Mouse (Mus musculus): ENCODE results near the gene BC049715.
A peak's percentile ranks its signal among the peaks of the same experiment; 100 is the strongest.
"Not testable (repeated sequence)": the region's sequence is repeated elsewhere in the genome, so short reads cannot be mapped to it uniquely, and the experiment has no call there.

BC049715 gene

DNA sequence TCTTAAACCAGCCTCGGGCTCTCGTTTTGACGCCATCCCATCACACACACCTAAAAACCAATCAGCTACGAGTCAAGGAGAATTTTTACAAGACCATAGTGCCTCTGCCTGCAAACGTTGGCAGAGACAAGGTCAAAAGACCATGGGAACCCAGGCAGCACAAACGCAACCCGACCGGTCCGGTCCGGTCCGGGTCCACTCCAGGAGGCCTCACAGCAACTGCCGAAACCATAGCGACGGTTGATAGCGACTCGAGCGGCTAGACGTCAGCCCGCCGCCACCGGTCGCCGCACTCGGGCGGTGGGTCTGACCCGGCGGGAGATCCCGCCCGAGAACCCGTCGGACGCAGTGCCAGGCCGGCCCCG is at the start of gene BC049715:
TSS of gene BC049715 (plus strand) at position 111 of the 365 bp plus-strand sequence.
- DNase-seq (ENCODE audit: low read depth, low spot score), result no peak

DNA sequence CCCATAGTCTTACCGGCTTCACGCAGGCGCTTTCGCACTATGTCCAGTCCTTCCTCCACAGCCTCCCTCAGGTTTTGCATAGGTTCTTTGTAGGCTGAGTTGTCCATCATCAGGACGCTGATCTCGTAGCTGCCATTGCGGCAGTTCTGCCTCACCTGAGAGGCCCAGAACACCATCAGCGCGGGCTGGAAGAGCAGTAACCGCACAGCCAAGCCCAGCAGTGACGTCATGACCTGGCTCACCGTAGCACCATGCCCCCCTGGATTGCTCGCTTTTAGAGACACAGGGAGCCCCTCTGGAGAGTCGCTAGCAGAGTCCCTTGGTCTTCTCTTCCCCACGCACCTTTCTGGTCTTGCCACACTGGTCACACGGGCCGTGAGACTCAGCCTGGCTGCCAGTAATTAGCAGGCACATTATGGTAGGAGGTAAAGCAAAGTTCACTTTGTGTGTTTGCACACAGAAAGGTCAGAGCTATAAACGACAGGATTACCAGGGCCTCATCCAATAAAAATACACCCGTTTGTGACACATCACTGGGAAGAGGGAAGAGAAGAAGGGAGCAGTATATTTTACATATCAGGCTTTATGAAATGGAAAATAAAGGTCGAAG is 45.9 kb upstream of the BC049715 start, which contains the start of gene Gucy2c:
TSS of gene Gucy2c (minus strand) at position 389 of the 610 bp plus-strand sequence.
- no peak for DNase-seq (ENCODE audit: low read depth, low spot score)

DNA sequence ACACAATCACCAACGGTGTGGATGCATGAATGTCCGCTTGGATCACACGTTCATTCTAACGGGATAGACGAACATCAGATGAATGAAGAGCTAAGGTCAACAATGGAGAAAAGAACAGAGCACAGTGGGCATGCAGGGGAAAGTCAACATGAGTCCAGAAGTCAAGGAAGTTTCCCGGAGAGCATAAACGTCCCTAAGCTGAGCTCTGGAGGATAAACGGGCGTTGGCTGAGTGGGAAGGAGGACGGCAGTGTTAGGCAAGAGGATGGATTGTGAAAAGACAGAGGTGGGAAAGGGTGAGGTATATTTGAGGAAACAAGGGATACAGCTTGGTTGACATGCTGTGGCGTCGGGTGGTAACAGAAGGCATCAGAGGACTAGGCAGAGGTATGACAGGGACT is 45.3 kb upstream of the BC049715 start:
- no peak for DNase-seq (ENCODE audit: low read depth, low spot score)

DNA sequence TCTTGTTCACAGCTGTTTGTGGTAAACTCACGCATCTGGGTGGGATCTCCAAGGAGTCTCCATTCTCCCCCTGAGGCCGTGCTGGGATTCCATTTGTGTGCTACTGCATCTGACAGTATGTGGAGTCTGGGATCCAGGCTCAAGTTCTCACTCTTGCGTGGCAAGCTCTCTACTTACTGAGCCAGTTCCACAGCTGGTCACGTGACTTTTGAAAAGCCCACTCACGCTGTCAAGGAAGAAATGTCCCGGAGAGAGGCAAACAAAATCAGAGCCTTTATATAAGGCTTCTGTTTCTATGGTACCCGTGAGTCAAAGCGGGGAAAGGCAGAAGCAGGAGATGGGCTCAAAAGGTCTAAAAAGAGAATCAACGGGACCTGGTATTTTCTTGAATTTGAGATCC is 44.7 kb upstream of the BC049715 start:
- DNase-seq (ENCODE audit: low read depth, low spot score), result no peak

DNA sequence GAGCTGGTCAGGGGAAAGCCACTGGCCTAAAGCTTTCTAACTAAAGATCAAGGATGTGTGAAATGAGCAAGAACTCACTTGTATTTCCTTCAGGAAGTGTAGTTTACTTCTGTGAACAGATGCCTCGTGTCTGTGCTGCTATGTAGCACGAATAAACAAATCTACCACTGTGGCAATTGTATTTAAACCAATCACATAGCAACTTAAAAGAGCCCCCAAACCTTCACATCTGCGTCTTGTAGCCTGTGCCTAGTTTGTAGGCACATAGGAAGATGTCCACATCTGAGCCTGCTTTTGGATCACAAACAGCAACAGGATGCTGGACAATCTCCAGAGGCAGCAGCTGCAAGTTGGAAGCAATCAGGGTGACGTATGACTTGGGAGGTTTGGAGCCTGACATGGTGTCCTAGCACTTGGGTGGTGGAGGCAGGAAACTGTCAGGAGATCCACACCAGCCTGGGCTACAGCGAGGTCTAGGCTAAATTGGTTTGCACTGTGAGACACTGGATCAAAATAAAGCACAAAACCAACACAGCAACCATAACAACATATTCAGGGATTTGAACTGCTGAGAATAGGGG is 37.9 kb upstream of the BC049715 start:
- peak; percentile 66 for DNase-seq (ENCODE audit: low read depth, low spot score)

DNA sequence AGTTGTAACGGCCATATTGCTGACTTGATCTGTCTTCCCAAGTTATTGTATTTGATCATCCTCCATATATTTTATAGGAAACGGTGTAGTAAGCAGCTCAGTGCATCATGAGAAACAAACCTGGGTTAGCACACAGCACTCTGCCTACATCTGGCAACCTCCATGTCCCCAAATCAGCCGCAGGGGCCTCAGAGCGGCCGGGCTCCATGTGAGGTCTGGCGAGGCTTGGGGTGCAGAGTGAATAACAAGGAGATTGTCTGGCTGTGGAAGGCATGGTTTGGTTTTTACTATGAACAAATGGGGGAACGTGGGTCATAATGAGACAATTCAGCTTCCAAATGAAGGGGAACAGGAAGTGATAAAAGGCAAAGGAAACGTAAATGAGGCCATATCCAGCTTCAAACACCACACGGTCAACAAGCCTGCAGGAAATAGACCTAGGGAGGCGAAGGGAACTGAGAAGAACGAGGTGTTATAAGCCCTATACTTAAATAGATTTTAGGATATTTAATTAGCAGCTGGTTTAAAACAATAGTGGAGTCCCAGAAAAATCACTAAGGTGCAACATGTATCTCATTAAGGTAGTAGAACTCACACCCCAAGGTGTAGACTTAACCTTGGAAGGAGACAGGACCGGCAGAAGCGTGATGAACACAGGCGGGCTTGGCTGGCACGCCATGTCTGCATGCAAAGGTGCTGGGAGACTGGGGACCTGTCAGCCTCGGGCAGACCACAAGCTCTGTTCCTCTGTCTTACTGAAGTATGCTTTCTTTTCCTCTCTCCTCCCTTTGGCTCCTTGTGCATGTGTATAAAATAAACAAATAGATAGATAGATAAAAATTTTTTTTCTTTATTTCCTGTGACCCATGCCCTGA is 34.3 kb upstream of the BC049715 start:
- DNase-seq (ENCODE audit: low read depth, low spot score), result no peak

DNA sequence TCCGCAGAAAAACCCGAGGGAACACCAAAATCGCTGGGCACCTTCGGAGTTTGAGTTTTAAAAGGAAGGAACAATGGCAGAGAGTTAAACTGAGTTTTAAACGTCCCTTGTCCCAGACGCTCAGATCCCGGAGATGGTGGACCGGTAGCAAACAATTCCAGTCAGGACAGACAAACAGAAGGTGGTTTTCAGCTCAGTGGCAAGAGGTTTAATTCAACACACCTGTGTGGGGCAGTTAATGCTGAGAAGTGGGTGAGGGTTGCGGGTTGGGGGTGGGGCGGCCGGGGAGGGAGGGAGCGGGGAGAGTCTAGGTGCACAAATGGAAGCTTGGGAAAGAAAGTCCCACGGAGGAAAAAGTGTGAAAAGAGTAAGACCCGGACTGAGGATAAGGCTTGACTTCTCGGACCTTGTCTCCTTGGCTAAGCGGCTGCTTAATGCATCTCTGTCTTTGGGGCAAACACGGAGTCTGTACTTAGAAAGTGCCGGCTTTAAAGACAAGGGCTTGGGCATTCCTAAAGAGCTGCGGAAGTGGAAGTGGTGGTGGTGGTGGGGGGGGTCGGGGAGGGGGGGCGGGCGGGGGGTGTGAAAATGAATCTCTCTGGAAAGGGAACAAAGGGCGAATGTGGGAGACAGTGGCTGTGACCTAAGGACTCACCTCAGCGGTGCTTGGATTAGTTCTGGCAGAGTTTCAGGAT is 33.4 kb upstream of the BC049715 start:
- DNase-seq (ENCODE audit: low read depth, low spot score), result no peak

DNA sequence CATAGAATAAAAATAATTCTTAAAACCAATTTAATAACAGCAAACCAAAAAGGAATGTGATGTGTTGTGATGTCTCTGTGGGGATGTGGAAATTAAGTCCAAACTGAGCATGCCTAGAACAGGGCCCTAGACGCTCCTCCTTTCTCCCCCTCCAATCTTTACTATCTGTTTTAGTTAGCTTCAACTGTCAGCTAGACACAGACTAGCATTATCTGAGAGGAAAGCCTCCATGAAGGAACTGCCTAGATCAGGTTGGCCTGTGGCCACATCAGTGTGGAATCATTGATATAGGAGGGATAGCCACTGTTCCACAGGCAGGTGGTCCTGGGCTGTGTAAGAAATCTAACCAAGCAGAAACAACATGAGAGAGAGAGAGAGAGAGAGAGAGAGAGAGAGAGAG is 32.3 kb upstream of the BC049715 start:
- no peak for DNase-seq (ENCODE audit: low read depth, low spot score)

DNA sequence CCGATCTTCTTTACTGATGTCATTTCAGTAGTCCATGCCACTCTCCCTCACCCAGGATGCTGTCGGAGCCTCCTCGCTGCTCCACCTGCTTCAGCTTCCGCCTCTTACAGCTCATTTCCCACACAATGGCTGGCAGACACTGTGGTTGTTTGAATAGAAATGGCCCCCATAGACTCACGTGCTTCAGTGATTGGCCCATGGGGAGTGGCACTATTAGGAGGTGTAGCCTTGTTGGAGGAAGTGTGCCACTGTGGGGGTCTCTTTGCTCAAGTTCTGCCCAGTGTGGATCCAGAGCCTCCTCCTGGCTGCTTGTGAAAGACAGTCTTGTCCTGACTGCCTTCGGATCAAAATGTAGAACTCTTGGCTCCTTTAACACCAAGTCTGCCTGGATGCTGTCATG is 31.6 kb upstream of the BC049715 start:
- no peak for DNase-seq (ENCODE audit: low read depth, low spot score)

DNA sequence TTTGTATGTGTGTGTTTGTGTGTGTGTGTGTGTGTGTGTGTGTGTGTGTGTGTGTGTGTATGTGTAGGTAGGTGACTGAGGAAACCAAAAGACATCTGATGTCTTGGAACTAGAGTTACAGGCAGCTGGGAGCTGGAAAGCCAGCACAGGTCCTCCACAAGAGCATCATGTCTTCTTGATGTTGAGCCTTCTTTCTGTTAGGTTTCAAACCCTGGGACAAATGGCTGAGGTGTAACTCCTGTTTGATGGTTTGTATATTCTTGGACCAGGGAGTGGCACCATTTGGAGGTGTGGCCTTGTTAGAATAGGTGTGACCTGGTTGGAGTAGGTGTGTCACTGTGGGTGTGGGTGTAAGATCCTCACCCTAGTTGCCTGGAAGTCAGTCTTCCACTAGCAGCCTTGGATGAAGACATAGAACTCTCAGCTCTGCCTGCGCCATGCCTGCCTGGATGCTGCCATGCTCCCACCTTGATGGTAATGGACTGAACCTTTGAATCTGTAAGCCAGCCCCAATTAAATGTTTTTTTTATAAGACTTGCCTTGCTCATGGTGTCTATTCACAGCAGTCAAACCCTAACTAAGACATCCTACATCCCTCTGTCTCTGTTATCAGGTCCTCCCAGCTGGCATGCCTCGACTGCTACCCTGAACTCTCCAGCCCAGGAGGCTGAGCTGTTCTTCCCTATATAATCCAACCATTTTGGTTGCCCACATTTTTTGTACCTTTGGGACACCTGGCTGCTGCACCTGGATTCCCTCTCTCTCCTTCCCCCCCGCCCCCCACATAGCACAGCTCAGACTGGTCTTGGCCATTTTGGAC is 29.3 kb upstream of the BC049715 start:
- DNase-seq (ENCODE audit: low read depth, low spot score), result not testable (repeated sequence)

DNA sequence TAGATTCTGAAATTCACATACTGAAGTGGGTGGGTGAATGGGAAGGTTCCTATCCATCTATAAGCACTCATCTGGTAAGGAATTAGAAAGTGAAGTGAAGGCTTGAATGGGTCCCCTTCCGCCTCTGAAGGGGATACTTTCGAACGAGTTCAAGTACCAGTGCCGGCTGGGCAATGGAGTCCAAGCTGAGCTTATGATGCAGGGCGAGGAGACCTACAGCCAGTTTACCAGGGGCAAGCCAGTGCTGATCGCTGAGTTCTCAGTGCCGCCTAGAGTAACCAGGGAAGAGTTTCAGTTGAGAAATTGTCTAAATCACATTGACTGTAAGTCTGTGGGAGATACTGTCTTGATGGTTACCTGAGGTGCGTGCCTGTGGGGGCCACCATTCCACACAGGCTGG is 26.7 kb upstream of the BC049715 start:
- DNase-seq (ENCODE audit: low read depth, low spot score), result no peak

DNA sequence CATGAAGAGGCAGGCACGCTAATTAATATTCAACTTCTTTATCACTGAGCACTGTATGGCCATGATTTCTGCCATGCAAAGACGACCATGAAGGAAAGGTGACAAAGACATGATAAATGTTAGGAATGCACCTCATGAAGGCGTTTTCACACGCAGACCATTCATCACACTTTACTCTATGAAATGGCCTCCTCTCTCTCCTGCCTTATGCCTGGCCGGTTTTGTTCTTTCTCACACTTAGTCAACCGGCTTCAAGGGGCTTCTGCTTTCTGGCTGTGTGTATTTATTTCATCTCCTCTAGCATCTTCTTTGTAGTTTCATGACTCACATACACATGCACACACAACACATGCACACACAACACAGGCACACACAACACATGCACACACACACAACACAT is 26.2 kb upstream of the BC049715 start:
- no peak for DNase-seq (ENCODE audit: low read depth, low spot score)

DNA sequence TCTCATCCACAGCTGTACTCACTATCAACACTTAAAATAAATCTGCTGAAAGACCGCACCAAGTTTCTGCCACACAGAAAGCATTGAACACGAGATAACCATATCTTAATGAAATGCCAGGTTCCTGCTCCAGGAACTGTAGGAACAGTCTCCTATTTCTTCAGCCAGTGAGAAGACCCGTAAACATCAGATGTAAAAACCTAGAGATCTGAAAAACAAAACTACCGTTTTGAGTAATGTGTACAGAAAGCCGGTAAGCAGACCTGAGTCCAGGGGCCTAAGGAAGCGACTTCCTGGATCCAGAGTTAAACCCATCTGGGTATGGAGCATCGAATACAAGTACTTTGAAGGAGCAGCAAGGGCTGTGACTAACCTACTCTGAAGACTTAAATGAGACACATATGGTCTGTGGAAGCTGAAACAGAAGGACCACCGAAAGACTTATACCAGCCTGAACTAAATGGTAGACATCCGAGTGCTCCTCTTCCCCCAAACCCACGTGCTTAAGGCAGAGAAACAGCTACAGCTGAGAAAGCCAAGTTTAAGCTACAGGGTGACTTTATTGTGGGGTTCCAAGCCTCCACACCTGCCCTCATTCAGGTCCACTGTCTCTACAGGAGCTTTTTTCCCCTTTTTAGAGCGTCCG is 24.2 kb upstream of the BC049715 start:
- no peak for DNase-seq (ENCODE audit: low read depth, low spot score)

DNA sequence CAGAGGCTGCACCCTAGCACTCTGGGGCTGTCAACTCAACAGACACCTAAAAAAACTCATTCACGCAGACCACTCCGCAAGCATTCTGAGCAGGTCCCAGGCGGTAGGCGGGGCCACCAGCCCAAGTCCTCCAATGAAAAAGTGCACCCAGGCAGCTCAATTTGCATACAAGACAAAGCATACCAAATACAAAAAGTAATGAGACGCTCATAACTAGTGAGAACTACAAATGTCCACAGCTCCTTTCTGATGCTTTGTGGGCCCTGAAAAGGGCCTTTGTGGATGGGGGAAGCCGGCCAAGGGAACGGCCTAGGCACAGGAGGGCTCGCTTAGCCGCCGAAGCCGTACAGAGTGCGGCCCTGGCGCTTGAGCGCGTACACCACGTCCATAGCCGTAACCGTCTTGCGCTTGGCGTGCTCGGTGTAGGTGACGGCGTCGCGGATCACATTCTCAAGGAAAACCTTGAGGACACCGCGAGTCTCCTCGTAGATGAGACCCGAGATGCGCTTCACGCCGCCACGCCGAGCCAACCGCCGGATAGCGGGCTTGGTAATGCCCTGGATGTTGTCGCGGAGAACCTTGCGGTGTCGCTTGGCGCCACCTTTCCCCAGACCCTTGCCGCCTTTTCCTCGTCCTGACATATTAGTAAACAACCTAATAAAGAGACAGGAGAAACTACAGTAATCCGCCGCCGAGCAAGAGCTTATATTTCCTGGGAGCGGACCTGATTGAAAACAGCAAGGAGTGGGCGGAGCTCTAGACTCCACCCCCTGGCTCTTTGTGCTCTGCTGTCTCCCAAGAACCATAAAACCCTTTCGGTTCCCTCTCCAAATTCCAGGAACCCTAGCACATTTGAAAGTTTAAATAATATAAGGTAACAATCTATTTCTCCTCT is 23.4 kb upstream of the BC049715 start, which contains the start of gene Hist4h4:
TSS of gene Hist4h4 (minus strand) at position 677 of the 895 bp plus-strand sequence.
- DNase-seq (ENCODE audit: low read depth, low spot score), result peak; percentile 92

DNA sequence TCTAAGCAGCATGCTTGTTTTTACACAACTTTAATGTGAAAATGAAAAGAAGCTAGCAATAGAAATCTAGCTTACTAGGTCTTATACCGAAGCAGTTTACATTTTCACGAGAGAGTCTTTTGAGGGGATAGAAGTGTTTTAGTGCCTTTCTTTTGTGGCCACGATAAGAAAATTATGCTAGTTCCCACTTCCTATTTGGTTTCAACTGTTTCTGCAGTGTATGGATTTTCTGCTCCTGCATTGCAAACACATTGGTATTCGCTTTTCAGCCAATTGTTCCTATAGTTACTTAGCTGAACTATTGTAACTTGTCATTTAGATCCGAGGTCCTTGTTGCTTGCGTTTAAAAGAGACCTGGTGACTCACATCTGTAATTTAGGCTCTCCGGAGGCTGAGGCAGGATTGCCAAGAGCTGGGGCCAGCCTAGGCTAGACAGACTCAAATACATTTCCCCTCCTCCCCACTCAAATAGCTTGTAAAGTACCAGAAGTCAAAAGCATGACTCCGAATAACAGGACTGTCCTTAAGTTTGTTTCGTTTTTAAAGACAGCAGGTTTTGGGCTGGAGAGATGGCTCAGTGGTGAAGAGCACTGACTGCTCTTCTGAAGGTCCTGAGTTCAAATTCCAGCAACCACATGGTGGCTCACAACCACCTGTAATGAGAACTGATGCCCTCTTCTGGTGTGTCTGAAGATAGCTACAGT is 22.6 kb upstream of the BC049715 start:
- DNase-seq (ENCODE audit: low read depth, low spot score), result no peak

DNA sequence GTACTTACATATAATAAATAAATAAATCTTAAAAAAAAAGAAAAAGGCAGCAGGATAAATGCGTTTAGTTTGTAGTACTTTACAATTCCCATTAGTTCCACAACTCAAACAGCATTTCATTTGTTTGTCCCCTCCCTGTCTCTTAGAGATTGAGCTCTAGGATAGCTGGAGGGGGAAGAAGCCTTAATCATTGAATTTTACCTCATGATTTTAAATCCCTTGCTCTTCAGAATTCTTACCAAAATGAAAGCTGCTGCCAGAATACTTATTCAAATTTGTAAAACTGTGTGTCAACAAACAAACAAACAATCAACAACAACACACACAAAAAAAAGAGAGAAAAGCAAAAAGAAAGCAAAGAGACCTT is 22.0 kb upstream of the BC049715 start:
- DNase-seq (ENCODE audit: low read depth, low spot score), result no peak

DNA sequence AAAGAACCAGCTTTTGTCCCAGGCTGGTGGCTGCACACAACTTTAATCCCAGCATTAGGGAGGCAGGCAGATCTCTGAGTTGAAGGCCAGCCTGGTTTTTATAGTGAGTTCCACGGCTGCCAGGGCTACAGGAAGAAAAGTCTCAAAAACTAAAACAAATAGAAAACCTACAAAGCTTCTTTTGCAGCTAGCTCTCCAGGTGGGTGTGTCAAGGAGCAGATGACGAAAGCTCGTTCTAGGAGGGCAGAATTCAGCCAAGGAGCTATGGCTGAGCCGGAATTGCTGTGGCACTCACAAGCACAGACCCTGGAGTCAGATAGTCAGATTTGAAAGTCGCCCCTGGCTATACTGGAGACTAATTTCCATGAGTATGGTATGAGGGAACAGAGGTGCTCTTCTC is 20.6 kb upstream of the BC049715 start:
- no peak for DNase-seq (ENCODE audit: low read depth, low spot score)

DNA sequence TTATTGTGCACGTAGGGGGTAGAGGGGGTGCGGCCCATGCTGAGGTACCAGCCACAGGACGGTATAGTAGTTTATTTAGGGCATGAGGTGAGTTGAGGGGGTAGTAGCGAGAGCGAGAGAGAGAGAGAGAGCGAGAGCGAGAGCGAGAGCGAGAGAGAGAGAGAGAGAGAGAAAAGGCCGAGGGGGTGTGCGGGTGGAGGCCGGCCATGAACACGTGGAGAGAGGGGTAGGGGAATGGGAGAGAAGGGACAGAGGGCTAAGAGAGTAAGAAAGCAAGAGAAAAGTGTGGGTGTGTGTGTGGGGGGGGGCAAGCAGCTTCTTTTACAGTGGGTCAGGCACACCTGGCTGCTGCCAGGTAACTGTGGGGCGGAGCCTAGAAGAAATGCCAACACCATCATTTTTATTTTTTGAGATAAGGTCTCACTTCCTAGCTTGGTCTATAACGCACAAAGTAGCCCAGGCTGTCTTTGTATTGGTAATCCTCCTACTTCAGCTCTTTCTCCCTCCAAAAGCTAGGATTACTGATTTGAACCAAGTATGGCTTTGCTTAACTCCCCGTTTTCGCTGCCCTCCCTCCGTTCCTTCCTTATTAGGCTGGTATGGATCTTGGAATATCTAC is 19.9 kb upstream of the BC049715 start:
- no peak for DNase-seq (ENCODE audit: low read depth, low spot score)

DNA sequence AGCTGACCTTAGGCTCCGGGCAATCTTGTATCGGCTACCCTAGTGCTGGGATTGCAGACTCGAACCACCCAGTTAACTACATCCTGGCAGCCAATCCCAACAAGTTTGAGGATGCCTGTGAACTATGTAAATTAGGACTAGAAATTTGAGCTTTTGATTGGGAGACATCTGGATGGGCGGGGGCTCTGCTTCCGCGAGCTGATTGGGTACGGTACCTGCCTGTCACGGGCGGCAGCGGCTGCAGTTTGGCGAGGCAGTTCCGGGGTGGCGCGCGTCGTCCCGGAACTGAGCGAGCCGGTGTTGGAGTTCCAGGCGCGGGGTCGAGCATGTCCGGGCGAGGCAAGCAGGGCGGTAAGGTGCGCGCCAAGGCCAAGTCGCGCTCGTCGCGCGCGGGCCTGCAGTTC is 19.4 kb upstream of the BC049715 start, which contains the start of gene H2afj:
TSS of gene H2afj (plus strand) at position 231 of the 404 bp plus-strand sequence.
- peak; percentile 96 for DNase-seq (ENCODE audit: low read depth, low spot score)
